Mouse (Mus musculus) MEL (cell line): Measurements from ENCODE around the gene Dlx4. TPM values are rescaled to one million over a fixed set of nuclear protein-coding genes. Genes with fewer than 3 reads are reported as not detected.
A peak's percentile ranks its signal among the peaks of the same experiment; 100 is the strongest.

Source experiments
- DNase-seq: peaks from one replicate; pipeline ENCODE4 v3.0.0; 2011; ENCODE audit warnings: low read depth, low spot score
- H3K27ac ChIP-seq: 2 replicates; pipeline ENCODE4 v1.5.1; 2012; ENCODE audit warnings: low read depth, mild to moderate bottlenecking, control low read depth, low read length, moderate library complexity; ENCODE audit not compliant: control insufficient read depth
- H3K27me3 ChIP-seq, 2 experiments: fragments of 150-350 bp in 1 of 2; sonication (generic) in 1 of 2; 2 replicates each; pipeline ENCODE4 v1.6.1; 2012; ENCODE audit warnings: low read length in 2 of 2, mild to moderate bottlenecking in 2 of 2, improper control_type of control experiment in 1 of 2, moderate library complexity in 1 of 2; ENCODE audit not compliant: insufficient read depth in 2 of 2, control insufficient read depth in 1 of 2
- H3K36me3 ChIP-seq, 2 experiments: 2 replicates each; pipeline ENCODE4 v1.6.1; 2012 to 2014; ENCODE audit warnings: low read length in 2 of 2, improper control_type of control experiment in 1 of 2, inconsistent platforms in 1 of 2, mild to moderate bottlenecking in 1 of 2; ENCODE audit not compliant: insufficient read depth in 2 of 2, control insufficient read depth in 1 of 2
- H3K4me1 ChIP-seq, 2 experiments: fragments of 150-350 bp in 1 of 2; sonication (generic) in 1 of 2; 2 replicates each; pipeline ENCODE4 v1.6.1; 2012; ENCODE audit warnings: low read length in 2 of 2, improper control_type of control experiment in 1 of 2, mild to moderate bottlenecking in 1 of 2; ENCODE audit not compliant: insufficient read depth in 2 of 2, control insufficient read depth in 1 of 2
- H3K4me3 ChIP-seq, 2 experiments: fragments of 150-350 bp in 1 of 2; sonication (generic) in 1 of 2; 2 replicates each; pipeline ENCODE4 v1.5.1; 2012; ENCODE audit warnings: low read depth in 2 of 2, low read length in 2 of 2, mild to moderate bottlenecking in 2 of 2, moderate library complexity in 2 of 2, control low read depth in 1 of 2, improper control_type of control experiment in 1 of 2; ENCODE audit not compliant: control insufficient read depth in 1 of 2, insufficient read depth in 1 of 2
- H3K79me2 ChIP-seq: 2 replicates; pipeline ENCODE4 v1.6.1; 2012; ENCODE audit warnings: mild to moderate bottlenecking, low read length, moderate library complexity; ENCODE audit not compliant: control insufficient read depth, poor library complexity, insufficient read depth
- H3K9ac ChIP-seq: 2 replicates; pipeline ENCODE4 v1.6.1; 2012; ENCODE audit warnings: low read depth, mild to moderate bottlenecking, control low read depth, low read length, moderate library complexity; ENCODE audit not compliant: control insufficient read depth, poor library complexity, severe bottlenecking
- H3K9me3 ChIP-seq: fragments of 150-350 bp; sonication (generic); replicated peaks from 2 replicates; pipeline ENCODE4 v1.6.1; 2012; ENCODE audit warnings: mild to moderate bottlenecking, low read length, improper control_type of control experiment, moderate library complexity; ENCODE audit not compliant: insufficient read depth
- CTCF ChIP-seq, 3 experiments: IDR thresholded peaks in 2 of 3; conservative IDR thresholded peaks in 1 of 3; 2 replicates each; pipeline ENCODE4 v1.5.1; 2011 to 2012; ENCODE audit warnings: low read length in 3 of 3, low read depth in 2 of 3, mild to moderate bottlenecking in 2 of 3, improper control_type of control experiment in 1 of 3, inconsistent platforms in 1 of 3, mixed read lengths in 1 of 3, moderate library complexity in 1 of 3; ENCODE audit not compliant: control insufficient read depth in 1 of 3, insufficient read depth in 1 of 3, poor library complexity in 1 of 3, severe bottlenecking in 1 of 3
- EP300 ChIP-seq, 2 experiments: IDR thresholded peaks; 2 replicates each; pipeline ENCODE4 v1.6.1; 2011; ENCODE audit warnings: improper control_type of control experiment in 2 of 2, low read length in 2 of 2, low read depth in 1 of 2, mild to moderate bottlenecking in 1 of 2
- ETS1 ChIP-seq: IDR thresholded peaks from 2 replicates; pipeline ENCODE4 v1.6.1; 2012; ENCODE audit warnings: low read depth, mild to moderate bottlenecking, inconsistent platforms, low read length, improper control_type of control experiment, moderate library complexity
- GATA1 ChIP-seq: IDR thresholded peaks from 2 replicates; pipeline ENCODE4 v1.6.1; 2011; ENCODE audit warnings: low read depth, low read length, improper control_type of control experiment
- JUND ChIP-seq: IDR thresholded peaks from 2 replicates; pipeline ENCODE4 v1.6.1; 2011; ENCODE audit warnings: low read depth, mild to moderate bottlenecking, improper control_type of control experiment, low read length
- MAFK ChIP-seq: IDR thresholded peaks from 2 replicates; pipeline ENCODE4 v1.6.1; 2011; ENCODE audit warnings: low read depth, mild to moderate bottlenecking, low read length, improper control_type of control experiment, borderline replicate concordance
- MAZ ChIP-seq: IDR thresholded peaks from 2 replicates; pipeline ENCODE4 v1.6.1; 2012; ENCODE audit warnings: low read depth, mild to moderate bottlenecking, inconsistent platforms, low read length, improper control_type of control experiment
- MXI1 ChIP-seq: IDR thresholded peaks from 2 replicates; pipeline ENCODE4 v1.6.1; 2011; ENCODE audit warnings: mild to moderate bottlenecking, low read depth, low read length, improper control_type of control experiment
- MYC ChIP-seq: IDR thresholded peaks from 2 replicates; pipeline ENCODE4 v1.6.1; 2011; ENCODE audit warnings: low read depth, mild to moderate bottlenecking, low read length, improper control_type of control experiment, moderate library complexity
- NELFE ChIP-seq: IDR thresholded peaks from 2 replicates; pipeline ENCODE4 v1.6.1; 2011; ENCODE audit warnings: low read depth, low read length, improper control_type of control experiment
- POLR2A ChIP-seq, 2 experiments: IDR thresholded peaks; 2 replicates each; pipeline ENCODE4 v1.6.1; 2011 to 2012; ENCODE audit warnings: low read length in 2 of 2, mild to moderate bottlenecking in 2 of 2, control low read depth in 1 of 2, improper control_type of control experiment in 1 of 2, low read depth in 1 of 2, moderate library complexity in 1 of 2; ENCODE audit not compliant: control insufficient read depth in 1 of 2, insufficient read depth in 1 of 2, poor library complexity in 1 of 2
- POLR2AphosphoS2 ChIP-seq: IDR thresholded peaks from 2 replicates; pipeline ENCODE4 v1.6.1; 2011; ENCODE audit warnings: low read length, improper control_type of control experiment
- POLR2AphosphoS5 ChIP-seq: IDR thresholded peaks from 2 replicates; pipeline ENCODE4 v1.6.1; 2012; ENCODE audit warnings: low read depth, borderline replicate concordance, mild to moderate bottlenecking, inconsistent platforms, low read length, moderate library complexity, mixed read lengths
- RCOR1 ChIP-seq: IDR thresholded peaks from 2 replicates; pipeline ENCODE4 v1.6.1; 2012; ENCODE audit warnings: low read depth, mild to moderate bottlenecking, inconsistent platforms, low read length, improper control_type of control experiment
- SIN3A ChIP-seq: IDR thresholded peaks from 2 replicates; pipeline ENCODE4 v1.6.1; 2012; ENCODE audit warnings: low read length, improper control_type of control experiment, inconsistent platforms
- SMC3 ChIP-seq: IDR thresholded peaks from 2 replicates; pipeline ENCODE4 v1.6.1; 2011; ENCODE audit warnings: low read depth, low read length, improper control_type of control experiment
- TCF12 ChIP-seq: IDR thresholded peaks from 2 replicates; pipeline ENCODE4 v1.6.1; 2014; ENCODE audit warnings: low read depth, mild to moderate bottlenecking, inconsistent platforms, low read length, improper control_type of control experiment, moderate library complexity
- USF2 ChIP-seq, 2 experiments: IDR thresholded peaks; 2 replicates each; pipeline ENCODE4 v1.6.1; 2011 to 2012; ENCODE audit warnings: improper control_type of control experiment in 2 of 2, low read length in 2 of 2, borderline replicate concordance in 1 of 2, inconsistent platforms in 1 of 2, low read depth in 1 of 2, mild to moderate bottlenecking in 1 of 2; ENCODE audit not compliant: insufficient read depth in 1 of 2
- ZC3H11A ChIP-seq: IDR thresholded peaks from 2 replicates; pipeline ENCODE4 v1.6.1; 2012; ENCODE audit warnings: low read depth, mild to moderate bottlenecking, inconsistent platforms, low read length, improper control_type of control experiment
- ZMIZ1 ChIP-seq: IDR thresholded peaks from 2 replicates; pipeline ENCODE4 v1.6.1; 2012; ENCODE audit warnings: low read depth, mild to moderate bottlenecking, inconsistent platforms, low read length, improper control_type of control experiment, moderate library complexity
- polyA plus RNA-seq, 2 experiments: library from polyadenylated mRNA; stranded (reverse) in 1 of 2; unstranded in 1 of 2; fragments of >175 nt in 1 of 2; fragments of >200 nt in 1 of 2; gene quantifications; 2 replicates each; pipeline versions ENCODE4 v1.2.1 to v1.2.4; 2012; ENCODE audit warnings: low replicate concordance in 2 of 2, low read depth in 1 of 2; ENCODE audit not compliant: insufficient read length in 2 of 2, insufficient read depth in 1 of 2, missing spikeins in 1 of 2
- total RNA-seq: library from RNA; depleted of rRNA; stranded (reverse); fragments of 300-350 nt; gene quantifications from 2 replicates; pipeline ENCODE4 v1.2.3, GENCODE M21; 2012

The Dlx4 gene
- total and polyA plus RNA-seq, 3 experiments, result not detected

DNA sequence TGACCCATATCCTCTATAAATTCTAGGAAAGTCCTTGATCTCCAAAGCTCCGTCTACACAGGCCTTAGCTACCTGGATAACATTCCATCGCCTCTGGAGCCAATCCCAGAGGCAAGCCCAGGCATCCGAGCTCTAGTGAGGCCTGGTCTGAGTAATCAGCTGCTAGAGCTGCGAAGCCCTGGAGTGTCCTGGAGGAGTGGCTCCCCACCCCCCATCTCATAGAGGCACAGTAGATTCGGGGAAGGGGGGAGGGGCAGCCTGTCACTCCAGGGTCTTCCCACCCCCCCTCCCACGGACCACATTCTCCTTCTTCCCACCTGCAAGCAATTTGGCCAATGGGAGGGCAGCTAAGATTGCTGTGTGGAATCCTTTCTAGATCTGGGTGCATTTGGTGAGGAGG is 8.8 kb downstream of the Dlx4 start:
- H3K4me1 ChIP-seq, result no peaks in the 10 kb centered on the region
- no peak overlapping the region for H3K4me3 ChIP-seq
- H3K27ac ChIP-seq, result no peak overlapping the region
- TF ChIP-seq POLR2AphosphoS5 (no peak), ETS1 (no peak), MXI1 (no peak), MAFK (no peak), ZMIZ1 (no peak), CTCF (IDR thresholded peaks at IDR 0.05 in 2 of 3, conservative IDR thresholded peaks at IDR 0.05 in 1 of 3; ENCODE audit: control insufficient read depth in 1 of 3, insufficient read depth in 1 of 3, low read depth in 2 of 3, low read length in 3 of 3, poor library complexity in 1 of 3, severe bottlenecking in 1 of 3) (no peak), NELFE (no peak)
- DNase-seq, result no peak
- no peaks in the 10 kb centered on the region for H3K36me3 ChIP-seq
- no peaks in the 10 kb centered on the region for H3K79me2 ChIP-seq
- no peaks in the 10 kb centered on the region for H3K9me3 ChIP-seq
- H3K27me3 ChIP-seq, result peaks cover 19 to 22% of the 10 kb centered on the region in 2 experiments
- no peak overlapping the region for H3K9ac ChIP-seq

DNA sequence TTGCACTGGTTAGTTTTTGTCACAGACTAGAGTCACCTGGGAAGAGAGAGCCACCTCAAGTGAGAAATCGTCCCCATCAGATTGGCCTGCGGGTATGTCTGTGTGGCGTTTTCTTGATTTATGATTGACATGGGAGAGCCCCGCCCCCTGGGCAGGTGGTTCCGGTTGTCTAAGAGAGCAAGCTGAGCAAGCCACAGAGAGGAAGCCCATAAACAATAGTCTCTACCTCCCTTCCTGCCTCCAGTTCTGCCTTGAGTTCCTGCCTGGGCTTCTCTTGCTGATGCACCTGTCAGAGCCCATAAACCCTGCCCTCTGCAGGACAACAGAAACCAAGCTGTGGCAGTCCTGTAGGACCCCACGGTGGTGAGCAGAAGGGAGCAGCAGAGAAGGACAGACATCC is 12.7 kb downstream of the Dlx4 start:
- Histone ChIP-seq H3K79me2 (no peaks in the 10 kb centered on the region), H3K27me3 (peaks cover 1 to 5% of the 10 kb centered on the region in 2 experiments), H3K9ac (no peak overlapping the region), H3K9me3 (no peaks in the 10 kb centered on the region), H3K4me3 (no peak overlapping the region), H3K27ac (no peak overlapping the region), H3K4me1 (no peaks in the 10 kb centered on the region), H3K36me3 (no peaks in the 10 kb centered on the region)
- DNase-seq, result peak; percentile 20
- TF ChIP-seq SMC3 (no peak), TCF12 (no peak), SIN3A (no peak), JUND (no peak), USF2 (IDR thresholded peaks at IDR 0.05; ENCODE audit: borderline replicate concordance in 1 of 2, insufficient read depth in 1 of 2, low read depth in 1 of 2, low read length in 2 of 2) (no peak), RCOR1 (no peak), ZC3H11A (no peak), EP300 (IDR thresholded peaks at IDR 0.05; ENCODE audit: low read depth in 1 of 2, low read length in 2 of 2) (no peak), MAZ (no peak), MYC (no peak), POLR2AphosphoS2 (no peak), POLR2A (IDR thresholded peaks at IDR 0.05; ENCODE audit: control insufficient read depth in 1 of 2, insufficient read depth in 1 of 2, low read depth in 1 of 2, low read length in 2 of 2, poor library complexity in 1 of 2) (no peak), GATA1 (no peak)
